Mouse (Mus musculus) CH12.LX (cell line): ENCODE results near the gene Gm17482.

ENCODE experiments used
- BHLHE40 ChIP-seq: IDR thresholded peaks from 2 replicates; pipeline ENCODE4 v1.6.1; 2011; ENCODE audit warnings: mild to moderate bottlenecking, low read depth, low read length, improper control_type of control experiment
- CTCF ChIP-seq, 2 experiments: IDR thresholded peaks in 1 of 2; conservative IDR thresholded peaks in 1 of 2; 2 replicates each; pipeline ENCODE4 v1.5.1; 2011 to 2012; ENCODE audit warnings: low read depth in 2 of 2, low read length in 2 of 2, improper control_type of control experiment in 1 of 2, inconsistent platforms in 1 of 2, mild to moderate bottlenecking in 1 of 2, moderate library complexity in 1 of 2
- E2F4 ChIP-seq: IDR thresholded peaks from 2 replicates; pipeline ENCODE4 v1.6.1; 2011; ENCODE audit warnings: low read depth, low read length, improper control_type of control experiment; ENCODE audit not compliant: insufficient replicate concordance
- GABPA ChIP-seq: IDR thresholded peaks from 2 replicates; pipeline ENCODE4 v1.6.1; 2012; ENCODE audit warnings: low read depth, low read length, improper control_type of control experiment, inconsistent platforms; ENCODE audit not compliant: insufficient replicate concordance
- MAFK ChIP-seq: IDR thresholded peaks from 2 replicates; pipeline ENCODE4 v1.6.1; 2011; ENCODE audit warnings: low read length, improper control_type of control experiment; ENCODE audit not compliant: insufficient replicate concordance
- MAZ ChIP-seq: IDR thresholded peaks from 2 replicates; pipeline ENCODE4 v1.6.1; 2012; ENCODE audit warnings: low read depth, mild to moderate bottlenecking, inconsistent platforms, low read length, improper control_type of control experiment, moderate library complexity
- RAD21 ChIP-seq: IDR thresholded peaks from 2 replicates; pipeline ENCODE4 v1.6.1; 2011; ENCODE audit warnings: low read depth, mild to moderate bottlenecking, low read length, improper control_type of control experiment, moderate library complexity
- ZMIZ1 ChIP-seq: IDR thresholded peaks from 2 replicates; pipeline ENCODE4 v1.6.1; 2012; ENCODE audit warnings: low read depth, mild to moderate bottlenecking, inconsistent platforms, low read length, improper control_type of control experiment

GRCm38 (mm10) chr6:115241131-115241699 is 14.1 kb downstream of the Gm17482 start:
- TF ChIP-seq CTCF (conservative IDR thresholded peaks at IDR 0.05 in 1 of 2, IDR thresholded peaks at IDR 0.05 in 1 of 2; ENCODE audit: low read depth in 2 of 2, low read length in 2 of 2) (no peak), BHLHE40 (no peak), MAFK (no peak), RAD21 (no peak), MAZ (no peak), E2F4 (no peak), GABPA (no peak), ZMIZ1 (no peak)
